Mouse (Mus musculus) neutrophil, adult 65 days (primary cell): ENCODE data around the gene Sp110. TPM values are rescaled to one million over a fixed set of nuclear protein-coding genes. Genes with fewer than 3 reads are reported as not detected.

Source experiments
- total RNA-seq: library from RNA; stranded (reverse); gene quantifications from 2 replicates; pipeline ENCODE4 v1.2.4, GENCODE M21; 2023

The Sp110 gene
- 71.8 and 74.3 TPM in 2 replicates for total RNA-seq

GRCm38 (mm10) chr1:85598271-85599012, at the start of gene Sp110:
Sp110 (minus strand) TSS chr1:85598817.

DNA sequence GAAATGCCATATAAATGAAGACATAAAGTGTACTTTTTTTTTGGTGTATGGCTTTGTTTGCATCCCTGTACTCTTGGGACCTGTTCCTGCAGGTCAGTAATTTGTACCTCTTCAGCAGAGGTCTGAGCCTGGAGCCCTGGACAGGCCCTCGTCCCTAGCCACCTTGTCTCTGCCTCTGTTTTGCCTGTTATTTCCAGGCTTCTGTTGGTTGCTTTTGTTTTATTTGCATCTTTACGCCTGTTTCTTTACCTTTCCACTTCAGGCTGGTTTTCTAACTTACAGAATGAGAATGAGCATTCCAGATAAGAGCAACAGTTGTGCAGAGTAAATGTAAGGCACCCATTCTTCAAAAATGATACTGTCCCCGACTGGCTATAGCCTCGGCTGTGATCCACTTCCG, 1.5 kb upstream of the Sp110 start, which contains the start of gene Sp140:
Gene Sp140, plus strand, starts transcription at position 301 of the 400 bp plus-strand sequence.

DNA sequence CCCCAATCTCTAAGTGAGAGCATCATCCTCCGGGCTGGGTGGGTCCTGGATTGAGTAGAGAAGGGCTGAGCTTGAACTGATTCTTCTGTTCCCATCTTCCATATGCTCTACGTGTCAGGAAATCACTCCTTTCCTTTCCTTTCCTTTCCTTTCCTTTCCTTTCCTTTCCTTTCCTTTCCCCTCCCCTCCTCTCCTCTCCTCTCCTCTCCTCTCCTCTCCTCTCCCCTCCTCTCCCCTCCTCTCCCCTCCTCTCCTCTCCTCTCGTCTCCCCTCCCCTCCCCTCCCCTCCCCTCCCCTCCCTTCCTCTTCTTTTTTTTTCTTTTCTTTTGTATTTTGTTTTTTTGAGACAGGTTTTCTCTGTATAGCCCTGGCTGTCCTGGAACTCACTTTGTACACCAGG, 23.2 kb downstream of the Sp110 start, which contains the start of gene G530012D18Rik:
Gene G530012D18Rik, plus strand, starts transcription at position 301 of the 400 bp plus-strand sequence.

Other genes starting within 250 kb of the Sp110 start
- not detected in 2 replicates for gene G530012D18Rik, start 23.1 kb downstream of the Sp110 start, total RNA-seq
- 226 and 272 TPM in 2 replicates for gene Sp140, start 1.6 kb upstream of the Sp110 start, total RNA-seq
- 209 and 238 TPM in 2 replicates for gene Sp100, start 51.2 kb upstream of the Sp110 start, total RNA-seq
- 27.1 and 31.0 TPM in 2 replicates for gene A630001G21Rik, start 179.8 kb upstream of the Sp110 start, total RNA-seq
- 94.5 and 115 TPM in 2 replicates for gene Cab39, start 194.6 kb upstream of the Sp110 start, total RNA-seq